In the genomic region with DNA sequence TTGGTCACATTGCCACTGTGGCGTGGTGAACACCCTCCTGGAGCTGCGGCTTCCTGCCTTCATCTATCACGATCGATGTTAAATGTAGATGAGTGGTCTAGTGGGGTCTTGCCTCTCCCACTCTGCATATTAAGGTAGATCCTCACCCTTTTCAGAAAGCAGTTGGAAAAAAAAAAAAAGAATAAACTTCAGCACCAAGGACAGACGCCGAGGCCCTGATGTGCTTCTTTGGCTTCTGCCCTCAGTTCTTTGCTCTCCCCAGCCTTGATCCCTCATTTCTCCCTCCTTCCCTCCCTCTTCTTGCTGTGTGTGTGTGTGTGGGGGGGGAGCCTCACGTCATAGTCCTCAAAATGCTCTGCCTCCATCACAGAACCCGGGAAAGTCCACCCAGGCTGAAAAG, we compare ENCODE assay signal across 17 mouse cellular contexts. TPM values are rescaled to one million over a fixed set of nuclear protein-coding genes. Genes with fewer than 3 reads are reported as not detected.
DNase-seq lines count a peak whose midpoint lies in the region; ATAC-seq and TF ChIP-seq lines count a peak whose summit lies in the region.
"Had no signal": no experiment of that assay in that cellular context is flagged by ENCODE, and none has a peak within 500 bp of the region (broad histone marks: within the 10 kb centered on the region; RNA-seq: fewer than 3 reads in every experiment).

No protein-coding gene starts in this region.

- no peak for TF ChIP-seq POLR2A in thymus, adult 2 months (IDR thresholded peaks at IDR 0.05; ENCODE audit: control insufficient read depth, extremely low read depth, insufficient read depth, low read length, poor library complexity)

- TF ChIP-seq CTCF in thymus, adult 2 months (IDR thresholded peaks at IDR 0.05; ENCODE audit: borderline replicate concordance, control insufficient read depth, extremely low read depth, insufficient read depth, low read length, poor library complexity) = no peak

- peaks cover 6% of the 10 kb centered on the region; the same call in 1 of the 2 replicates for H3K4me1 ChIP-seq in heart, embryonic 11.5 days (ENCODE audit: control insufficient read depth, insufficient read depth, low read length)
- peaks cover 2% of the 10 kb centered on the region for H3K4me1 ChIP-seq in midbrain, embryonic 11.5 days (ENCODE audit: control insufficient read depth, insufficient read depth, low read length)
- H3K4me1 ChIP-seq in midbrain, embryonic 10.5 days = peaks cover 14% of the 10 kb centered on the region
- H3K4me1 ChIP-seq in hindbrain, embryonic 16.5 days (ENCODE audit: control insufficient read depth, insufficient read depth, low read depth, low read length) = peaks cover 20% of the 10 kb centered on the region
- H3K4me1 ChIP-seq in neural tube, embryonic 15.5 days = peaks cover 27% of the 10 kb centered on the region
- no peaks in the 10 kb centered on the region for H3K4me1 ChIP-seq in thymus, adult 2 months (replicated peaks; ENCODE audit: control insufficient read depth, insufficient read depth, low read length)
- H3K4me1 ChIP-seq: limb, embryonic 13.5 days had no signal

- H3K4me3 ChIP-seq in heart, embryonic 11.5 days (ENCODE audit: low read depth, low read length) = peak overlapping the region; percentile 34
- H3K4me3 ChIP-seq in midbrain, embryonic 11.5 days (ENCODE audit: low read depth, low read length) = no peak overlapping the region
- no peak overlapping the region for H3K4me3 ChIP-seq in midbrain, embryonic 10.5 days
- no peak overlapping the region for H3K4me3 ChIP-seq in hindbrain, embryonic 16.5 days (ENCODE audit: low read length)
- no peak overlapping the region for H3K4me3 ChIP-seq in neural tube, embryonic 15.5 days (replicated peaks)
- no peak overlapping the region for H3K4me3 ChIP-seq in thymus, adult 2 months (ENCODE audit: control insufficient read depth, insufficient read depth, low read length)
- H3K4me3 ChIP-seq: gastrocnemius, adult 2 months; limb, embryonic 13.5 days had no signal

- no peaks in the 10 kb centered on the region for H3K9me3 ChIP-seq in heart, embryonic 11.5 days (replicated peaks; ENCODE audit: control insufficient read depth, low read length)
- no peaks in the 10 kb centered on the region for H3K9me3 ChIP-seq in midbrain, embryonic 11.5 days (ENCODE audit: control insufficient read depth, low read length)
- no peaks in the 10 kb centered on the region for H3K9me3 ChIP-seq in midbrain, embryonic 10.5 days (replicated peaks)
- no peaks in the 10 kb centered on the region for H3K9me3 ChIP-seq in hindbrain, embryonic 16.5 days (ENCODE audit: control insufficient read depth, low read length)
- no peaks in the 10 kb centered on the region for H3K9me3 ChIP-seq in neural tube, embryonic 15.5 days (replicated peaks)
- H3K9me3 ChIP-seq: limb, embryonic 13.5 days had no signal

- WGBS in heart, embryonic 11.5 days (ENCODE audit: insufficient replicate concordance) = 44% methylated on average over 8 of the region's 8 CpGs
- 46% methylated on average over 8 of the region's 8 CpGs for WGBS in midbrain, embryonic 11.5 days
- WGBS in midbrain, embryonic 10.5 days = 44% methylated on average over 8 of the region's 8 CpGs
- WGBS in hindbrain, embryonic 16.5 days = 33% methylated on average over 8 of the region's 8 CpGs
- 36% methylated on average over 8 of the region's 8 CpGs for WGBS in neural tube, embryonic 15.5 days
- WGBS in thymus, adult 2 months = 55% methylated on average over 8 of the region's 8 CpGs

- peak overlapping the region; percentile 82; the same call in 1 of the 2 replicates for H3K27ac ChIP-seq in heart, embryonic 11.5 days (ENCODE audit: low read depth, low read length)
- peak overlapping the region; percentile 51 for H3K27ac ChIP-seq in midbrain, embryonic 11.5 days (ENCODE audit: low read depth, low read length)
- H3K27ac ChIP-seq in midbrain, embryonic 10.5 days (replicated peaks) = no peak overlapping the region
- H3K27ac ChIP-seq in hindbrain, embryonic 16.5 days (ENCODE audit: low read depth, low read length) = no peak overlapping the region
- peak overlapping the region; percentile 19; the same call in 1 of the 2 replicates for H3K27ac ChIP-seq in neural tube, embryonic 15.5 days (replicated peaks)
- no peak overlapping the region for H3K27ac ChIP-seq in thymus, adult 2 months (ENCODE audit: control insufficient read depth, insufficient read depth, low read length)
- H3K27ac ChIP-seq: gastrocnemius, adult 2 months; limb, embryonic 13.5 days had no signal

- peak overlapping the region; percentile 14 for H3K4me2 ChIP-seq in heart, embryonic 11.5 days
- H3K4me2 ChIP-seq in midbrain, embryonic 11.5 days = no peak overlapping the region
- H3K4me2 ChIP-seq in hindbrain, embryonic 16.5 days (ENCODE audit: low read length) = no peak overlapping the region
- no peak overlapping the region for H3K4me2 ChIP-seq in neural tube, embryonic 15.5 days
- H3K4me2 ChIP-seq: limb, embryonic 13.5 days had no signal

- peaks cover 11% of the 10 kb centered on the region; the same call in 1 of the 2 replicates for H3K36me3 ChIP-seq in heart, embryonic 11.5 days (ENCODE audit: control insufficient read depth, insufficient read depth, low read length)
- peaks cover 7% of the 10 kb centered on the region; the same call in 1 of the 2 replicates for H3K36me3 ChIP-seq in midbrain, embryonic 11.5 days (ENCODE audit: control insufficient read depth, insufficient read depth, low read length)
- peaks cover 37% of the 10 kb centered on the region for H3K36me3 ChIP-seq in midbrain, embryonic 10.5 days
- peaks cover 27% of the 10 kb centered on the region for H3K36me3 ChIP-seq in hindbrain, embryonic 16.5 days (ENCODE audit: control insufficient read depth, insufficient read depth, low read length)
- peaks cover 38% of the 10 kb centered on the region for H3K36me3 ChIP-seq in neural tube, embryonic 15.5 days
- H3K36me3 ChIP-seq in thymus, adult 2 months (ENCODE audit: control insufficient read depth, insufficient read depth, low read length) = peaks cover 10% of the 10 kb centered on the region

- no peak for ATAC-seq in heart, embryonic 11.5 days (replicated peaks; ENCODE audit: insufficient number of reproducible peaks, low FRiP score, low TSS enrichment)
- ATAC-seq in midbrain, embryonic 11.5 days (ENCODE audit: low FRiP score) = no peak
- peak; percentile 22; the same call in 1 of the 2 replicates for ATAC-seq in hindbrain, embryonic 16.5 days
- no peak for ATAC-seq in neural tube, embryonic 15.5 days (ENCODE audit: low FRiP score)
- ATAC-seq: CD4-positive, CD25-positive, alpha-beta regulatory T cell, adult 4 months had no signal

- no peak for DNase-seq in heart, adult 8-10 months (ENCODE audit: low spot score)
- DNase-seq in midbrain, embryonic 11.5 days (ENCODE audit: low spot score, missing footprints) = no peak
- no peak for DNase-seq in midbrain, embryonic 10.5 days (ENCODE audit: low spot score)
- DNase-seq in thymus, adult 2 months = no peak
- no peak for DNase-seq in ovary, postnatal 10 days (ENCODE audit: low spot score)
- DNase-seq: cerebellum, adult 9-10 months; gastrocnemius, adult 2 months; kidney, adult 18-20 months; right cerebral cortex, postnatal 25 days had no signal

- H3K9ac ChIP-seq in heart, embryonic 11.5 days (ENCODE audit: low read depth, low read length) = peak overlapping the region; percentile 47; the same call in 1 of the 2 replicates
- H3K9ac ChIP-seq in midbrain, embryonic 11.5 days (ENCODE audit: low read length) = no peak overlapping the region
- H3K9ac ChIP-seq in hindbrain, embryonic 16.5 days (ENCODE audit: low read depth, low read length) = no peak overlapping the region; the same call in 1 of the 2 replicates
- no peak overlapping the region for H3K9ac ChIP-seq in neural tube, embryonic 15.5 days (replicated peaks)
- H3K9ac ChIP-seq: limb, embryonic 13.5 days had no signal

- 0 out of 2 replicates have a peak, but pooled peaks cover 9% of the 10 kb centered on the region for H3K27me3 ChIP-seq in heart, embryonic 11.5 days (ENCODE audit: control insufficient read depth, insufficient read depth, low read length)
- H3K27me3 ChIP-seq in midbrain, embryonic 11.5 days (ENCODE audit: control insufficient read depth, insufficient read depth, low read length) = no peaks in the 10 kb centered on the region
- no peaks in the 10 kb centered on the region for H3K27me3 ChIP-seq in midbrain, embryonic 10.5 days (ENCODE audit: low read depth, poor library complexity, severe bottlenecking)
- no peaks in the 10 kb centered on the region for H3K27me3 ChIP-seq in hindbrain, embryonic 16.5 days (replicated peaks; ENCODE audit: control insufficient read depth, insufficient read depth, low read length)
- H3K27me3 ChIP-seq in neural tube, embryonic 15.5 days (replicated peaks) = no peaks in the 10 kb centered on the region
- H3K27me3 ChIP-seq in thymus, adult 2 months (ENCODE audit: control insufficient read depth, insufficient read depth, low read length) = no peaks in the 10 kb centered on the region
- H3K27me3 ChIP-seq: limb, embryonic 13.5 days had no signal

RNA-seq across cellular contexts. Expression of a gene that starts 1.3 kb away (rescaled TPM):
- 5,496 and 5,973 TPM in 2 replicates for polyA plus RNA-seq in heart, embryonic 11.5 days (2014; fragmentation: Nextera tagmentation; extraction: Ambion mirVana)
- total RNA-seq in heart, adult 8-10 months (2022) = 1,000 to 10,000 TPM; 1,499 to 1,940 (median 1,728) TPM
- 0.51 and 0.68 TPM in 2 replicates for polyA plus RNA-seq in midbrain, embryonic 11.5 days (2014; fragmentation: Nextera tagmentation; extraction: Ambion mirVana)
- polyA plus RNA-seq in midbrain, embryonic 10.5 days (2016; fragmentation: Nextera tagmentation; extraction: Ambion mirVana) = 0.25 and 0.67 TPM in 2 replicates
- polyA plus RNA-seq in hindbrain, embryonic 16.5 days (2015; fragmentation: Nextera tagmentation; extraction: Ambion mirVana) = 1.2 and 1.6 TPM in 2 replicates
- 1.6 and 1.7 TPM in 2 replicates for polyA plus RNA-seq in neural tube, embryonic 15.5 days (2015; fragmentation: Nextera tagmentation; extraction: Ambion mirVana)
- polyA plus RNA-seq in thymus, adult 2 months (2012; rRNA removed) = 1.6 and 195 TPM in 2 replicates
- total RNA-seq: gastrocnemius, adult 2 months had no signal
- polyA plus RNA-seq: CD4-positive, CD25-positive, alpha-beta regulatory T cell, adult 4 months; limb, embryonic 13.5 days had no signal

RNA-seq across cellular contexts. Expression of a gene that starts 16.3 kb away (rescaled TPM):
- polyA plus RNA-seq in heart, embryonic 11.5 days (2014; fragmentation: Nextera tagmentation; extraction: Ambion mirVana) = 305 and 336 TPM in 2 replicates
- total RNA-seq in heart, adult 8-10 months (2022) = 100 to 1,000 TPM; 107 to 313 (median 216) TPM
- polyA plus RNA-seq in midbrain, embryonic 11.5 days (2014; fragmentation: Nextera tagmentation; extraction: Ambion mirVana) = 0.23 and 0.29 TPM in 2 replicates
- not detected in 2 replicates for polyA plus RNA-seq in midbrain, embryonic 10.5 days (2016; fragmentation: Nextera tagmentation; extraction: Ambion mirVana)
- polyA plus RNA-seq in hindbrain, embryonic 16.5 days (2015; fragmentation: Nextera tagmentation; extraction: Ambion mirVana) = 0.20 and 0.21 TPM in 2 replicates
- polyA plus RNA-seq in neural tube, embryonic 15.5 days (2015; fragmentation: Nextera tagmentation; extraction: Ambion mirVana) = 0.33 TPM in 1 of 2 replicates, not detected in the other
- polyA plus RNA-seq in thymus, adult 2 months (2012; rRNA removed) = 0.24 and 2.3 TPM in 2 replicates
- total RNA-seq: gastrocnemius, adult 2 months; layer of hippocampus, postnatal 14 days had no signal
- polyA plus RNA-seq: CD4-positive, CD25-positive, alpha-beta regulatory T cell, adult 4 months; limb, embryonic 13.5 days; stomach, embryonic 14.5 days; urinary bladder, adult 2 months had no signal

RNA-seq across cellular contexts. Expression of a gene that starts 36.8 kb away (rescaled TPM):
- polyA plus RNA-seq in heart, embryonic 11.5 days (2014; fragmentation: Nextera tagmentation; extraction: Ambion mirVana) = 6.3 and 7.3 TPM in 2 replicates
- 1 to 10 TPM; 7.1 to 9.8 (median 8.9) TPM for total RNA-seq in heart, adult 8-10 months (2022)
- 19.2 and 20.2 TPM in 2 replicates for polyA plus RNA-seq in midbrain, embryonic 11.5 days (2014; fragmentation: Nextera tagmentation; extraction: Ambion mirVana)
- 15.6 and 20.4 TPM in 2 replicates for polyA plus RNA-seq in midbrain, embryonic 10.5 days (2016; fragmentation: Nextera tagmentation; extraction: Ambion mirVana)
- polyA plus RNA-seq in hindbrain, embryonic 16.5 days (2015; fragmentation: Nextera tagmentation; extraction: Ambion mirVana) = 29.9 and 33.5 TPM in 2 replicates
- polyA plus RNA-seq in neural tube, embryonic 15.5 days (2015; fragmentation: Nextera tagmentation; extraction: Ambion mirVana) = 28.0 and 29.0 TPM in 2 replicates
- polyA plus RNA-seq in thymus, adult 2 months (2012; rRNA removed) = 37.9 and 39.4 TPM in 2 replicates

RNA-seq across cellular contexts. Expression of a gene that starts 37.0 kb away (rescaled TPM):
- 8.9 and 10.4 TPM in 2 replicates for polyA plus RNA-seq in heart, embryonic 11.5 days (2014; fragmentation: Nextera tagmentation; extraction: Ambion mirVana)
- total RNA-seq in heart, adult 8-10 months (2022) = 1 to 10 TPM; 8.0 to 9.8 (median 8.6) TPM
- polyA plus RNA-seq in midbrain, embryonic 11.5 days (2014; fragmentation: Nextera tagmentation; extraction: Ambion mirVana) = 17.8 and 18.9 TPM in 2 replicates
- 25.4 and 33.3 TPM in 2 replicates for polyA plus RNA-seq in midbrain, embryonic 10.5 days (2016; fragmentation: Nextera tagmentation; extraction: Ambion mirVana)
- polyA plus RNA-seq in hindbrain, embryonic 16.5 days (2015; fragmentation: Nextera tagmentation; extraction: Ambion mirVana) = 16.5 and 18.5 TPM in 2 replicates
- polyA plus RNA-seq in neural tube, embryonic 15.5 days (2015; fragmentation: Nextera tagmentation; extraction: Ambion mirVana) = 16.5 and 17.3 TPM in 2 replicates
- 28.3 and 30.2 TPM in 2 replicates for polyA plus RNA-seq in thymus, adult 2 months (2012; rRNA removed)

Comparison
In these comparisons a context has a peak if more than half of its experiments do, and no peak if none do; other contexts are left out.
1. H3K27ac ChIP-seq: peak in heart, embryonic 11.5 days (single experiment), midbrain, embryonic 11.5 days (single experiment) and neural tube, embryonic 15.5 days (single experiment); none in midbrain, embryonic 10.5 days (single experiment), hindbrain, embryonic 16.5 days (single experiment) and thymus, adult 2 months (single experiment).
2. RNA of a gene that starts 16.3 kb away (polyA plus RNA-seq): 305 to 336 TPM in heart, embryonic 11.5 days; 0.24 to 2.3 TPM in thymus, adult 2 months, 0.33 TPM in neural tube, embryonic 15.5 days, 0.23 to 0.29 TPM in midbrain, embryonic 11.5 days, 0.20 to 0.21 TPM in hindbrain, embryonic 16.5 days and not detected in midbrain, embryonic 10.5 days; every median in the first group is over 10 times any median in the second.